Mouse (Mus musculus) spleen, adult 2 months (tissue): ENCODE measurements at regions not wholly inside any gene's neighbourhood (a gene's known extent, or its start where the extent isn't known, plus 50 kb on each side); places are given as distances from the start of the nearest gene placed in this dataset.

Experiments used
- CTCF ChIP-seq: fragments of 200-500 bp; IDR thresholded peaks from 2 replicates; pipeline ENCODE4 v1.5.1; 2011; ENCODE audit warnings: mild to moderate bottlenecking, inconsistent platforms; ENCODE audit not compliant: insufficient read depth, insufficient read length, insufficient replicate concordance; ENCODE audit errors: extremely low read depth
- POLR2A ChIP-seq: fragments of 200-500 bp; IDR thresholded peaks from 2 replicates; pipeline ENCODE4 v1.6.1; 2011; ENCODE audit warnings: low read depth, low read length, inconsistent platforms

DNA sequence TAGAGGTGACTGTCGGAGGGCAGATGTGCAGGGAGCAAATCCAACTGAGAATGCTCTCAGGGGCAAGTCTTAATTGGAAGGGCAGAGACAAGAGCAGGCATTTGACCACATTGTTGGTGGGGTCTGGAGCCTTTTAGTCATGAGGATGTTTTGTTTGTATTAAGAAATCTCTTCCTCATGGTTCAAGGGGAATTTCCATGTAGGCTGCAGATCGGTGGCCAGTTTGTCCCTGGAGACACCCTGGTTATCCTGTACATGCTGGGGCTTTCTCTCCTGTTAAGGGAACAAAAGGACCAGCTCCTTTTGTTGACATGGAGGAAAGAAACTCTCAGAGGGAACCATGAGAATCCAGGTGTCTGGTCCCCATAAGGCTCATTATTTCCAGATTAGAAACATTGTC lies 174.4 kb downstream of the Rab11fip4 start:
- TF ChIP-seq CTCF (no peak), POLR2A (no peak)
